Mouse (Mus musculus) heart, embryonic 12.5 days (tissue): ENCODE measurements around the gene Ppy. TPM values are rescaled to one million over a fixed set of nuclear protein-coding genes. Genes with fewer than 3 reads are reported as not detected.

Experiments
- ATAC-seq: fragments of 200-750 bp; cut with Nextera tagmentation; 2 replicates; pipeline ENCODE4 v1.8.0; 2017; ENCODE audit warnings: moderate TSS enrichment, moderate library complexity; ENCODE audit not compliant: insufficient number of reproducible peaks, low FRiP score
- H3K27ac ChIP-seq: fragments of 300-500 bp; sonication (generic); 2 replicates; pipeline ENCODE4 v1.5.1; 2016; ENCODE audit warnings: mild to moderate bottlenecking, moderate library complexity; ENCODE audit not compliant: poor library complexity, severe bottlenecking
- H3K27me3 ChIP-seq: fragments of 300-500 bp; sonication (generic); replicated peaks from 2 replicates; pipeline ENCODE4 v1.6.1; 2016; ENCODE audit warnings: mild to moderate bottlenecking, moderate library complexity
- H3K36me3 ChIP-seq: fragments of 300-500 bp; sonication (generic); 2 replicates; pipeline ENCODE4 v1.6.1; 2016; ENCODE audit warnings: mild to moderate bottlenecking, moderate library complexity
- H3K4me1 ChIP-seq: fragments of 300-500 bp; sonication (generic); replicated peaks from 2 replicates; pipeline ENCODE4 v1.6.1; 2016; ENCODE audit warnings: mild to moderate bottlenecking
- H3K4me2 ChIP-seq: fragments of 300-500 bp; sonication (generic); 2 replicates; pipeline ENCODE4 v1.6.1; 2016; ENCODE audit warnings: mild to moderate bottlenecking, moderate library complexity
- H3K4me3 ChIP-seq: fragments of 300-500 bp; sonication (generic); 2 replicates; pipeline ENCODE4 v1.5.1; 2016; ENCODE audit warnings: mild to moderate bottlenecking
- H3K9ac ChIP-seq: fragments of 300-500 bp; sonication (generic); 2 replicates; pipeline ENCODE4 v1.6.1; 2016; ENCODE audit warnings: mild to moderate bottlenecking, moderate library complexity
- H3K9me3 ChIP-seq: fragments of 300-500 bp; sonication (generic); replicated peaks from 2 replicates; pipeline ENCODE4 v1.6.1; 2016; ENCODE audit warnings: mild to moderate bottlenecking, moderate library complexity
- WGBS: fragments of 180-500 bp; shearing (Covaris S2); methylation state at CpG from one replicate; pipeline ENCODE4 v1.1.7; 2016; 5-methylcytosine and 5-hydroxymethylcytosine counted together
- polyA plus RNA-seq: library from polyadenylated mRNA; unstranded; fragments of >200 nt; fragmentation: Nextera tagmentation; extraction: Ambion mirVana; gene quantifications from 2 replicates; pipeline ENCODE4 v1.2.1, GENCODE M21; 2016

The Ppy gene
- polyA plus RNA-seq: not detected in 2 replicates

- Histone ChIP-seq H3K9ac (peak within 1 kb of the TSS; percentile 29; the same call in 1 of the 2 replicates), H3K36me3 (no peaks in the 10 kb centered on the region), H3K27me3 (peaks cover 70% of the 10 kb centered on the region), H3K9me3 (no peaks in the 10 kb centered on the region), H3K27ac (no peak within 1 kb of the TSS), H3K4me1 (peaks cover 18% of the 10 kb centered on the region), H3K4me2 (peak within 1 kb of the TSS; percentile 39; the same call in 1 of the 2 replicates), H3K4me3 (no peak within 1 kb of the TSS)
- ATAC-seq: no peak
- 67% methylated on average over 4 of the region's 4 CpGs for WGBS
Observed at GRCm38 (mm10) chr11:102101219-102101618, at the start of gene Ppy. TSS of gene Ppy (minus strand) at chr11:102101319.

- Histone ChIP-seq H3K4me1 (peaks cover 33% of the 10 kb centered on the region), H3K9me3 (no peaks in the 10 kb centered on the region), H3K36me3 (peaks cover 2% of the 10 kb centered on the region; the same call in 1 of the 2 replicates), H3K4me2 (peak overlapping the region; percentile 75), H3K27me3 (peaks cover 68% of the 10 kb centered on the region), H3K4me3 (peak overlapping the region; percentile 16), H3K27ac (no peak overlapping the region), H3K9ac (peak overlapping the region; percentile 19; the same call in 1 of the 2 replicates)
- peak; percentile 31; the same call in 1 of the 2 replicates for ATAC-seq
- 12% methylated on average over 34 of the region's 34 CpGs for WGBS
Observed at GRCm38 (mm10) chr11:102147213-102147989, 46.3 kb upstream of the Ppy start.

GRCm38 (mm10) chr11:102146531-102146930 lies 45.4 kb upstream of the Ppy start:
- H3K27me3 ChIP-seq: peaks cover 69% of the 10 kb centered on the region
- 13% methylated on average over 17 of the region's 17 CpGs for WGBS
- no peaks in the 10 kb centered on the region for H3K36me3 ChIP-seq
- no peak overlapping the region for H3K27ac ChIP-seq
- H3K9ac ChIP-seq: no peak overlapping the region
- ATAC-seq: no peak
- H3K4me1 ChIP-seq: peaks cover 33% of the 10 kb centered on the region
- H3K9me3 ChIP-seq: no peaks in the 10 kb centered on the region
- H3K4me3 ChIP-seq: peak overlapping the region; percentile 16
- peak overlapping the region; percentile 75 for H3K4me2 ChIP-seq

GRCm38 (mm10) chr11:102146005-102146404 lies 44.9 kb upstream of the Ppy start:
- ATAC-seq: no peak
- peaks cover 69% of the 10 kb centered on the region for H3K27me3 ChIP-seq
- no peaks in the 10 kb centered on the region for H3K9me3 ChIP-seq
- H3K9ac ChIP-seq: 0 out of 2 replicates have a peak overlapping the region, but pooled peaks have one; percentile 48
- no peak overlapping the region for H3K27ac ChIP-seq
- no peaks in the 10 kb centered on the region for H3K36me3 ChIP-seq
- peak overlapping the region; percentile 47 for H3K4me3 ChIP-seq
- WGBS: 3% methylated on average over 16 of the region's 16 CpGs
- peaks cover 33% of the 10 kb centered on the region for H3K4me1 ChIP-seq
- H3K4me2 ChIP-seq: peak overlapping the region; percentile 75

- Histone ChIP-seq H3K27me3 (peaks cover 69% of the 10 kb centered on the region), H3K9me3 (no peaks in the 10 kb centered on the region), H3K4me2 (peak within 1 kb of the TSS; percentile 75), H3K4me3 (peak within 1 kb of the TSS; percentile 47), H3K9ac (peak within 1 kb of the TSS; percentile 48), H3K27ac (no peak within 1 kb of the TSS), H3K4me1 (peaks cover 33% of the 10 kb centered on the region), H3K36me3 (no peaks in the 10 kb centered on the region)
- ATAC-seq: no peak; the same call in 1 of the 2 replicates
- 1% methylated on average over 50 of the region's 50 CpGs for WGBS
Observed at GRCm38 (mm10) chr11:102145471-102146001, 44.4 kb upstream of the Ppy start, which contains the start of gene Nags. TSS of gene Nags (plus strand) at chr11:102145513.

- peaks cover 69% of the 10 kb centered on the region for H3K27me3 ChIP-seq
- H3K4me1 ChIP-seq: peaks cover 33% of the 10 kb centered on the region
- no peak overlapping the region for H3K27ac ChIP-seq
- no peaks in the 10 kb centered on the region for H3K9me3 ChIP-seq
- ATAC-seq: 0 out of 2 replicates have a peak, but pooled peaks have one; percentile 20
- no peaks in the 10 kb centered on the region for H3K36me3 ChIP-seq
- peak overlapping the region; percentile 47 for H3K4me3 ChIP-seq
- peak overlapping the region; percentile 75 for H3K4me2 ChIP-seq
- peak overlapping the region; percentile 48; the same call in 1 of the 2 replicates for H3K9ac ChIP-seq
- WGBS: 23% methylated on average over 13 of the region's 13 CpGs
Observed at GRCm38 (mm10) chr11:102144957-102145470, 43.9 kb upstream of the Ppy start.

- H3K9ac ChIP-seq: no peak overlapping the region
- no peak overlapping the region for H3K27ac ChIP-seq
- H3K9me3 ChIP-seq: no peaks in the 10 kb centered on the region
- H3K4me2 ChIP-seq: no peak overlapping the region
- no peak overlapping the region for H3K4me3 ChIP-seq
- peaks cover 23% of the 10 kb centered on the region for H3K4me1 ChIP-seq
- H3K36me3 ChIP-seq: no peaks in the 10 kb centered on the region
- ATAC-seq: no peak
- H3K27me3 ChIP-seq: peaks cover 47% of the 10 kb centered on the region
- WGBS: 63% methylated on average over 7 of the region's 7 CpGs
Observed at GRCm38 (mm10) chr11:102142355-102142754, 41.2 kb upstream of the Ppy start.

GRCm38 (mm10) chr11:102140508-102140907 lies 39.4 kb upstream of the Ppy start:
- no peak overlapping the region for H3K4me2 ChIP-seq
- H3K9ac ChIP-seq: no peak overlapping the region
- H3K4me3 ChIP-seq: no peak overlapping the region
- no peaks in the 10 kb centered on the region for H3K9me3 ChIP-seq
- no peak overlapping the region for H3K27ac ChIP-seq
- H3K4me1 ChIP-seq: peaks cover 6% of the 10 kb centered on the region; the same call in 1 of the 2 replicates
- no peaks in the 10 kb centered on the region for H3K36me3 ChIP-seq
- WGBS: 5% methylated on average over 5 of the region's 5 CpGs
- no peak for ATAC-seq
- H3K27me3 ChIP-seq: peaks cover 38% of the 10 kb centered on the region

- whole genome bisulfite sequencing: under 1% methylated on average over 18 of the region's 18 CpGs
- Histone ChIP-seq H3K36me3 (no peaks in the 10 kb centered on the region), H3K9ac (no peak overlapping the region), H3K4me2 (peak overlapping the region; percentile 62), H3K4me3 (peak overlapping the region; percentile 25), H3K9me3 (no peaks in the 10 kb centered on the region), H3K4me1 (peaks cover 3% of the 10 kb centered on the region; the same call in 1 of the 2 replicates), H3K27me3 (peaks cover 26% of the 10 kb centered on the region), H3K27ac (no peak overlapping the region)
- ATAC-seq: no peak
Observed at GRCm38 (mm10) chr11:102138447-102138740, 37.3 kb upstream of the Ppy start.

- 45% methylated on average over 13 of the region's 13 CpGs for WGBS
- ATAC-seq: no peak
Observed at GRCm38 (mm10) chr11:102137625-102138446, 36.7 kb upstream of the Ppy start.

More at GRCm38 (mm10) chr11:102137625-102138446, 36.7 kb upstream of the Ppy start:
- Histone ChIP-seq H3K9me3 (no peaks in the 10 kb centered on the region), H3K36me3 (no peaks in the 10 kb centered on the region), H3K4me2 (peak overlapping the region; percentile 62), H3K9ac (no peak overlapping the region), H3K27me3 (peaks cover 22% of the 10 kb centered on the region), H3K27ac (no peak overlapping the region), H3K4me3 (peak overlapping the region; percentile 25), H3K4me1 (peaks cover 3% of the 10 kb centered on the region; the same call in 1 of the 2 replicates)
